Mouse (Mus musculus) forebrain, embryonic 13.5 days (tissue): Measurements from ENCODE around the gene Crybb1. TPM values are rescaled to one million over a fixed set of nuclear protein-coding genes. Genes with fewer than 3 reads are reported as not detected.

Source experiments
- ATAC-seq: fragments of 200-750 bp; cut with Nextera tagmentation; 2 replicates; pipeline ENCODE4 v1.8.0; 2017
- H3K27ac ChIP-seq: fragments of 300-500 bp; sonication (generic); 2 replicates; pipeline ENCODE4 v1.5.1; 2015; ENCODE audit warnings: inconsistent platforms, mild to moderate bottlenecking, moderate library complexity
- H3K27me3 ChIP-seq: fragments of 300-500 bp; sonication (generic); 2 replicates; pipeline ENCODE4 v1.6.1; 2015; ENCODE audit warnings: mild to moderate bottlenecking, inconsistent platforms
- H3K36me3 ChIP-seq: fragments of 300-500 bp; sonication (generic); 2 replicates; pipeline ENCODE4 v1.6.1; 2015; ENCODE audit warnings: mild to moderate bottlenecking, inconsistent platforms; ENCODE audit not compliant: poor library complexity, severe bottlenecking
- H3K4me1 ChIP-seq: fragments of 300-500 bp; sonication (generic); 2 replicates; pipeline ENCODE4 v1.6.1; 2015; ENCODE audit warnings: inconsistent platforms
- H3K4me2 ChIP-seq: fragments of 300-500 bp; sonication (generic); 2 replicates; pipeline ENCODE4 v1.6.1; 2015; ENCODE audit warnings: inconsistent platforms, mild to moderate bottlenecking, moderate library complexity
- H3K4me3 ChIP-seq: fragments of 300-500 bp; sonication (generic); 2 replicates; pipeline ENCODE4 v1.5.1; 2015; ENCODE audit warnings: mild to moderate bottlenecking, inconsistent platforms
- H3K9ac ChIP-seq: fragments of 300-500 bp; sonication (generic); 2 replicates; pipeline ENCODE4 v1.6.1; 2015; ENCODE audit warnings: mild to moderate bottlenecking, inconsistent platforms
- H3K9me3 ChIP-seq: fragments of 300-500 bp; sonication (generic); replicated peaks from 2 replicates; pipeline ENCODE4 v1.6.1; 2016; ENCODE audit warnings: inconsistent platforms
- WGBS: fragments of 180-500 bp; shearing (Covaris S2); methylation state at CpG from one replicate; pipeline ENCODE4 v1.1.7; 2015; 5-methylcytosine and 5-hydroxymethylcytosine counted together
- polyA plus RNA-seq: library from polyadenylated mRNA; unstranded; fragments of >200 nt; fragmentation: Nextera tagmentation; extraction: Ambion mirVana; gene quantifications from 2 replicates; pipeline ENCODE4 v1.2.1, GENCODE M21; 2015

Crybb1 gene
- polyA plus RNA-seq, 1 experiment from 2014 or later, result 2.1 TPM

DNA sequence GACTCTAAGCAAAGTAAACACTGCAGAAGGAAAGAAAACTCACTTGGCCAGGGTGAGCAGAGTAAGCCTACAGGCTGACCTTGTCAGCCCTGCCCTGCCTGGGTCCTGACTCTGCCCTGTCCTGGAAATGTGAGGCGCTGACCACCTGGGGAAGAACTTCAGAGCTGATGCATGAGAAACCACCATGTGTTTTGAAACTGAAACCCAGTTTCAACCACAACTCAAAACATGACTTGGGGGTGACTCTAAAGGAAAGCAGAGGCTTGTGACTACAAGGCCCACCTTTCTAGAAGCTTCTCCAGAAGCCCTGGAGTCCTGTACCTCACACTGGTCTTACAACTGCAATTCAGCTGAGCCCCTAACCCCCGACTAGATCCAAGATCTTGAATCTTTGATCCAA, 17.3 kb downstream of the Crybb1 start:
- Histone ChIP-seq H3K36me3 (no peaks in the 10 kb centered on the region), H3K27me3 (0 out of 2 replicates have a peak, but pooled peaks cover 4% of the 10 kb centered on the region), H3K9me3 (no peaks in the 10 kb centered on the region), H3K4me3 (no peak overlapping the region), H3K4me1 (peaks cover 25% of the 10 kb centered on the region), H3K4me2 (no peak overlapping the region), H3K27ac (no peak overlapping the region), H3K9ac (no peak overlapping the region)
- ATAC-seq, result no peak
- WGBS, result 67% methylated on average over 2 of the region's 2 CpGs

DNA sequence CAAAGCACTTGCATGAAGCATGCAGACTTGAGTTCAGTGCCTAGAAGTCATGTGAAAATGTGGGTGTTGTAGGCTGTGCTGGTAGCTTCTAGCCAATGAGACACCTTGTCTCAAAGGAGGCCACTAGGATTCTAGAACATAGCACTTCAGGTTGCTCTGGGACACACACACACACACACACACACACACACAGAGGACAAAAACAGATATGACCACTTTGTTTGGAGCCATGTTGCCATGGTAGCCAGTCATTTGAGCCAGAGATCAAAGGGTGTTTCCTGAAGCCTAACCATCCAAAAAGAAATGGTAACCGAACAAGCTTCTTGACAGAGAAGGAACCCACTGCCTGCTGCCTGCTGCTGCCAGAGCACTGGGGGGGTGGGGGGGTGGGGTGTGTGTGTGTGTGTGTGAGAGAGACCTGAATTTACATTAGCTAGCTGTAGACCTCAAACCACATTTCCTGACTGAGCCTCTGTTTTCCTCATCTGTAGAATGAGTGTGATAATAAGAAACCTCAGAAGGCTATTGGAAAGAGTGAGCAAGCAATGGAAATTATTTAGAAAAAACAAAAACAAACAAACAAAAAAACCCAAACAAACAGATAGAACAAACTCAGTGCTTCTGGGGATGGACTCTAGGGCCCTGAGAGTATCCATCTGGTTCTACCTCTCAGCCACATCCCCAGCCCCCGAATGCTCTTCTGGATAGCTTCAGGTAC, 18.3 kb downstream of the Crybb1 start:
- Histone ChIP-seq H3K4me3 (no peak overlapping the region), H3K36me3 (no peaks in the 10 kb centered on the region), H3K4me1 (peaks cover 27% of the 10 kb centered on the region), H3K4me2 (no peak overlapping the region), H3K27ac (no peak overlapping the region), H3K9ac (no peak overlapping the region), H3K9me3 (no peaks in the 10 kb centered on the region), H3K27me3 (0 out of 2 replicates have a peak, but pooled peaks cover 3% of the 10 kb centered on the region)
- no peak for ATAC-seq
- 46% methylated on average over 2 of the region's 2 CpGs for whole genome bisulfite sequencing

DNA sequence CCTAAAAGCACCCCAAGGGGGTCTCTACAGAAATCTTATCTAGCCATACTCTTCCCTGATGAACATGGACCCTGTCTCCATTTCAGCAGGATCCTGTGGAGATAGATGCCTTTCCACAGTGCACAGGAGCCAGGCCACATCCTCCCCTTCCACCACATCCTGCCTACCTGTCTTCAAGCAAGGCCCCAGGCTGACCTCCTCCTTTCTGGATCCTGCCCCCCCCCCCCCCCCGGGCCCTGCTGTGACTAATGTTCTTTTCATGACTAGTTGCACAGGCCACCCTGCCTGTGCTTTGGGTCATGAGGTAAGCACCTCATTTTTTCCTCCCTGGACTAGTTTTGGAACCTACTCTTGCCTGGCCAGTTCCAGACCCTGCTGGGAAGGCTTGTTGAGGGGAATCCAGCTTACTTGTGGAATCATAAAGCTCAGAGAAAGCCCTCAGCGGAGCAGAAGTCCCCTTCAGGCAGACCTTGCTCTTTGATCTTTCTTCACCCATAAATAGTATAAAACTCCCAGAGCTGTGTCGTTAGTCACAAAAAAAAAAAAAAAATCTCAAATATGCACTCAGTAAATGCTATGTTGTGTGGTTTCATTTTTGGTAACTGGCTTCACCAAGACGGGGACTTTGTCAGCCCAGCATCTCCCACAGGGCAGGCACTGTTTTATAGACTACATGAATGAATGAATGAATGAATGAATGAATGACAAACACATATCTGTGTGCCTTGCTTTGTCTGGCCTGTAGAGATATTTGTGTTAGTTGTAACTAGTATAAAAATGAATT, 19.6 kb downstream of the Crybb1 start:
- no peak overlapping the region for H3K27ac ChIP-seq
- no peaks in the 10 kb centered on the region for H3K9me3 ChIP-seq
- H3K9ac ChIP-seq, result no peak overlapping the region
- peak overlapping the region; percentile 85 for H3K4me2 ChIP-seq
- no peak overlapping the region for H3K4me3 ChIP-seq
- WGBS, result 54% methylated on average over 4 of the region's 4 CpGs
- no peaks in the 10 kb centered on the region for H3K36me3 ChIP-seq
- ATAC-seq, result no peak
- peaks cover 35% of the 10 kb centered on the region for H3K4me1 ChIP-seq
- H3K27me3 ChIP-seq, result no peaks in the 10 kb centered on the region

DNA sequence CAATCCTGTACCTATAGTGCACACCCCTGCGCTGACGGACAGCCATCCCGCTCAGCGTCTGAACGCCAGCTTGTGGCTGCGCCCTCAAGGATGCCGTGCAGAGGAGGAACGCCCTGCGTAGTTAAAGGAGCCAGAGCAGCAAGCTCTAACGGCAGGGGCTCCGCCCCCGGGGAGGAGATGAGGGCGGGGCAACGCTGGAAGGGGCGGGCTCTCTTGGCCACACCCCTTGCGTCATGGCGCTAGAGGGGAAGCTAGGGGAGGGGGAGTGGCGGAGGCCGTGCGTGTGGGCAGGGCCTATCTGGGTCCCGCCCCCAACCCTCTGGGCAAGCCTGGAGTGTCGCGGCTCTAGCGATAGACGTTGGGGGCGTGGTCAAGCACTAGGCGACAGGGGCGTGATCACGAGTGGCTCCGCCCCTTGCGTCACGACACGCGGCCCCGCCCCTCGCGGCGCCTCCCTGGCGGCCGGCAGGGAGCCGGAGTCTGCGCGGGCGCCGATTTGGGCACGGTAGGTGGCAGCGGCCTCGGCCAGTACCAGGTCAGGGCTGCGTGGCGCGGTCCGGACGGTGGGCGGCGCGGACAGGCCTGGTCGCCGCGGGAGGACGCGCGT, 20.8 kb downstream of the Crybb1 start, which contains the start of gene Tpst2:
TSS of gene Tpst2 (plus strand) at position 425 of the 607 bp plus-strand sequence.
- peak; percentile 96 for ATAC-seq
- under 1% methylated on average over 52 of the region's 62 CpGs for WGBS
- peaks cover 34% of the 10 kb centered on the region for H3K4me1 ChIP-seq

DNA sequence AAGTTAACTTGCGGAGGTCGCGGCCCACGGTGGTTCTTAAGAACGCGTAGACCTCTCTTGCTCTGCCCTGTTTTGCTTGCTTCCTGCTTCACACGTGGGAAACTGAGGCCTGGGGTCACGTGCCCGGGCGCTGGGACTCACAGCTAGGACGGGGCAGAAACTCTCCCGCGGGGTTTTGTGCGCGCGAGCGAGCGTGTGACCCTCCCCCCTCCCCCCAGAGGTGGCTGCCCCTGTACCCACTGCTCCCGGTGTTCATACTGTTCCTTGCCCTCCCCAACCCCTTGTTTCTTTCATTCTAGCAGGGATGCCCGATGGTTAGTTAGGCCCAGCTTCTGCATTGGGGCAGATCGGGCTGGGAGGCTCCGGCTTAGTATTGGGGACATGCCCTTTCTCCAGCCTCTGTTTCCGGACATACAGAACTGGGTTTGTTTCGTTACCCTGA, 21.3 kb downstream of the Crybb1 start:
- peak overlapping the region; percentile 71 for H3K4me3 ChIP-seq
- WGBS, result under 1% methylated on average over 23 of the region's 24 CpGs
- H3K27ac ChIP-seq, result no peak overlapping the region; the same call in 1 of the 2 replicates
- H3K9ac ChIP-seq, result peak overlapping the region; percentile 78
- no peak; the same call in 1 of the 2 replicates for ATAC-seq
- H3K4me2 ChIP-seq, result peak overlapping the region; percentile 85
- H3K9me3 ChIP-seq, result no peaks in the 10 kb centered on the region
- peaks cover 36% of the 10 kb centered on the region for H3K4me1 ChIP-seq
- no peaks in the 10 kb centered on the region for H3K36me3 ChIP-seq
- no peaks in the 10 kb centered on the region for H3K27me3 ChIP-seq

More for the DNA sequence above, 20.8 kb downstream of the Crybb1 start, which contains the start of gene Tpst2:
- peak within 1 kb of the TSS; percentile 85 for H3K4me2 ChIP-seq
- peak within 1 kb of the TSS; percentile 78 for H3K9ac ChIP-seq
- H3K27ac ChIP-seq, result peak within 1 kb of the TSS; percentile 60
- H3K36me3 ChIP-seq, result no peaks in the 10 kb centered on the region
- H3K4me3 ChIP-seq, result peak within 1 kb of the TSS; percentile 71
- H3K9me3 ChIP-seq, result no peaks in the 10 kb centered on the region
- no peaks in the 10 kb centered on the region for H3K27me3 ChIP-seq

DNA sequence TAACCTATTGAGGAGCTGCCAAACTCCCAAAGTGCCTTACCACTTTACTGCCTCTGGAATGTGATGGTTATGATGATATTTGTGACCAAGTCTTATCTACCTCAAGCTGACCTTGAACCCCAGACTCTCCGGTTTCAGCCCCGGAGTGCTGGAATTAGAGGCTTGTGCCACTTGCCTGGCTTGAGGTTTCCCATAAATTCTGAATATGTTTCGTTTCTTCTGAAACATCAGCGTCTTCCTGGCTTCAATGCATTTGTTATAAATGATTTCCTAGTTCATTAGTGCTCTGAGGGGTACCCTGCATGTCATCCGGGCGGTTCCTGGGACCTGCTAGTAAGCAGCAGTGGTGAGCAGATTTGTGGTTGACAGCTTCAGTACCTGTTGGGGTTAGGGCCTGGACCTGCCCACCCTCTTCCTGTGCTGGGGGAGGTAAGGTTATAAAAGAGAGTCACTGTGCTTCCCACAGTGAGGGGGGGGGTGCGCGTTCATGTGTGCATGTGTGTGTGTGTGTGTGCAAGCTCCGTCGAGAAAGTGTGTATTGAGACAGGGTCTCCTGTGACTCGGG, 22.4 kb downstream of the Crybb1 start:
- Histone ChIP-seq H3K4me2 (peak overlapping the region; percentile 85), H3K9ac (no peak overlapping the region), H3K4me3 (0 out of 2 replicates have a peak overlapping the region, but pooled peaks have one; percentile 71), H3K4me1 (peaks cover 36% of the 10 kb centered on the region), H3K36me3 (no peaks in the 10 kb centered on the region), H3K27ac (no peak overlapping the region), H3K27me3 (no peaks in the 10 kb centered on the region), H3K9me3 (no peaks in the 10 kb centered on the region)
- WGBS, result 91% methylated on average over 11 of the region's 11 CpGs
- no peak for ATAC-seq

DNA sequence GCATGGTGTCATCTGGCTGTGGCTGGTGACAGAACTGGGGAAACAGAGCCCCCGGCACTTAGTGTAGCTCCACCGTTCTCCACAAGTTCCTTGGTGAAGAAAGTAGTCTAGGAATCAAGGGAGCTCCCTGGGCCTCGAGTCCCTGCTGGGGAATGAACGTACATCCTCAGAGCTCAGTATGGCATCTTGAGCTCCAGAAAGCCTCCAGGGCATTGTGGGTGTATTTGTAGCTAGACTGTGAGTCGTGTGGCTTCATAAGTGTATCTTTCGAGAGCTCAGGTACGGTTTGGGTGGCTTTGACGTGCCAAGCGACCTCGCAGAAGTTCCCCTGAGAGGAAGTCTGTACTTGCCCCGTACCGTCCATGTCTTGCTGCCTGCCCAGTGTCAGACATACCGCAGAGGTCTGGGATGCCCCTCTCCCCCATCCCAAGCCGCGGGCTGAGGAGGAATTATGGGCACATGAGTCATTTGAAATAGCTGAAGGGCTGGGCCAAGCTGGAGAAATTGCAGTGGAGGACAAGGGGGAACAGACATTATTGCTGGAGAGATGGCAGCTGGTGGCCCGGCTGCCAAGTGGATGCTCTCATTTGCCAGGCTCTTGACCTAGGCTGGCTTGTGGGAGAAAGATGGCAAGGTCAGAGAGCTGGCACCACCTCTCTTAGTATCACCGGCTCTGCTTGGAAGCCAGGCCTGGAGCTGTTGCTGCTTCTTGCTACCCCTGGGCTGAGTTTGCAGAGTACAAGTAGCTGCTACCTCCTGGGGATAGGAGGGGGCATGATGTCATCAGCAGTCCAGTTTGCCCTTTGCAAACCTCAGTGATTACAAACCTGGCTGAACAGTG, 23.8 kb downstream of the Crybb1 start:
- no peak overlapping the region for H3K4me3 ChIP-seq
- no peak overlapping the region for H3K4me2 ChIP-seq
- ATAC-seq, result no peak
- H3K9ac ChIP-seq, result no peak overlapping the region
- H3K4me1 ChIP-seq, result peaks cover 36% of the 10 kb centered on the region
- 92% methylated on average over 17 of the region's 17 CpGs for WGBS
- no peaks in the 10 kb centered on the region for H3K27me3 ChIP-seq
- no peak overlapping the region for H3K27ac ChIP-seq
- H3K9me3 ChIP-seq, result no peaks in the 10 kb centered on the region
- no peaks in the 10 kb centered on the region for H3K36me3 ChIP-seq

DNA sequence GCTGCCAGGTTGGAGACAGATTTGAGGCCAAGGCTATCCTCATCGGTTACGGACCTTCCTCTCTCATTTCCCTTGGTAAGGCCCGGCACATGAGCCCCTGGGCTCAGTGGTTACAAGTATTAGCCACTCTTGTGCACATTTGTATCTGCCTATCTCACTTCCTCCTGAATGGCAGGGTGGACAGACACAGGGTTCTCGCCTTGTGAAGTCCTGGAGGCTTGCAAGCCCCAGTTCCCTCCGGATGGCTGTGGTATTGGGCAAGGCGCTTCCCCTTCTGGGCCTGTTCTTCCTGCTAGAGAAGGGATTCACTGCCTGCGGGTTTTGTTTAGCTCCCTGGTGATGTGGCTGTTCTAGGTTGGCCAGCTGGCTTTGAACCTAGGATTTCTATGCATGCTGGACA, 24.5 kb downstream of the Crybb1 start:
- H3K36me3 ChIP-seq, result no peaks in the 10 kb centered on the region
- 90% methylated on average over 7 of the region's 7 CpGs for WGBS
- H3K9ac ChIP-seq, result no peak overlapping the region
- no peaks in the 10 kb centered on the region for H3K9me3 ChIP-seq
- H3K4me3 ChIP-seq, result no peak overlapping the region
- H3K4me1 ChIP-seq, result peaks cover 39% of the 10 kb centered on the region
- H3K4me2 ChIP-seq, result no peak overlapping the region
- H3K27me3 ChIP-seq, result no peaks in the 10 kb centered on the region
- no peak overlapping the region for H3K27ac ChIP-seq
- ATAC-seq, result no peak

DNA sequence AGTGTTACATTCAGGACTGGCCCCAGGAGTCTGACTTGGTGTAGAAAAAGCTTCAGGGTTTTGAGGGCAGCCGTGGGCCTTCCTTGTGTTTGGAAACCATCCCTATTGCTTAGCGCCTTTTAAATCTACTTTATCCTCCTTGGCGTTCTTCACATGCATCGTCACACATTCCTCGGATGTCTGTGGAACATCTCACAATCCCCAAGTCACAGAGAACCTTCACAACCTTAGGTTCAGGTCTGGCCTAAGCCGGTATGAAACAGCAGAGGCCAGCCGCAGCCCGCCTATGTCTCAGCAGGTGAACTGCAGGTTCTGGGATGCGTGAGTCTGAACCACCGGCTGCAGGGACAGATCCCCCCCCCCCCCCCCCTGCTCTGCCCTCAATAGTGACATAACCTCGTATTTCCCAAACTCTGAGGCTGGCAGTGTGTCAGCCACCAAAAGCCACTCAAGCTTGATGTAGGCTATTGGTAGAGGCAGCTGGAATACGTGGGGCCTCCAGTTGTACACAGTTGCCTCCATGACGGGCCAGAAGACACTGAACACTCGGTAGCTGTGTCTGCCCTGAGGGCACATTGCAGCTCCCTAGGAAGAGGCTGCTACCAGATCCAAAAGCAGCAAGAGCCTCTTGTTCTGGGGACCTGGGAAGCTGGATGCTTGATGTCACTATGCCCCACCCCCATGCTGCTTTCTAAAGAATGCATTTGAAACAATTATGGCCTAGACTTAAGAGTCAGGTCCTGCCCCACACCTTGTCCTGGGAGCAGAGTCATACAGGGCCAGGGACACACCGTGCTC, 25.4 kb downstream of the Crybb1 start:
- H3K9me3 ChIP-seq, result no peaks in the 10 kb centered on the region
- no peaks in the 10 kb centered on the region for H3K27me3 ChIP-seq
- no peak overlapping the region for H3K4me3 ChIP-seq
- 55% methylated on average over 14 of the region's 15 CpGs for WGBS
- no peak overlapping the region for H3K27ac ChIP-seq
- ATAC-seq, result no peak
- H3K4me1 ChIP-seq, result peaks cover 43% of the 10 kb centered on the region
- no peaks in the 10 kb centered on the region for H3K36me3 ChIP-seq
- no peak overlapping the region for H3K4me2 ChIP-seq
- peak overlapping the region; percentile 12; the same call in 1 of the 2 replicates for H3K9ac ChIP-seq

DNA sequence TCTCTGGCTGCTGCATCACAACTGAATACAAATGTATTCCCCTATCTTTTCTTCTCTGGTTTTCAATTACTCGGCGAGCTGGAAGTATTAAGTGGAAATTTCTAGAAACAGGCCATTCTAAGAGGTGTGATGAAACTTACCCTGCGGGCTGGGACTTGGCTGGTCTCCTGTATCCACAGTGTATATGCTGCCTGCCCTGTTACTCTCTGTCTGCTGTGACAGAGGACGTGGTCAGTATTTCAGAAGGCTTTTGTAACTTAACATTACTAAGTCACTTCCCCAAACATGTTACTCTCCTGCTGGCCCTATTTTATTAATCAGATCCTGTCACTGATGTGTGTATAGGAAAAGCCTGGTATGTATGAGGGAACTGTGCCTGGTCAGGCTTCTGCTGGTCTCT, 26.1 kb downstream of the Crybb1 start:
- H3K27me3 ChIP-seq, result no peaks in the 10 kb centered on the region
- no peak overlapping the region for H3K4me2 ChIP-seq
- ATAC-seq, result no peak
- 80% methylated on average over 4 of the region's 4 CpGs for WGBS
- peaks cover 43% of the 10 kb centered on the region for H3K4me1 ChIP-seq
- no peak overlapping the region for H3K27ac ChIP-seq
- H3K9me3 ChIP-seq, result no peaks in the 10 kb centered on the region
- no peaks in the 10 kb centered on the region for H3K36me3 ChIP-seq
- H3K9ac ChIP-seq, result 0 out of 2 replicates have a peak overlapping the region, but pooled peaks have one; percentile 21
- no peak overlapping the region for H3K4me3 ChIP-seq
